Mouse (Mus musculus) heart, adult 2 months (tissue): ENCODE measurements around the gene Pld5. TPM values are rescaled to one million over a fixed set of nuclear protein-coding genes. Genes with fewer than 3 reads are reported as not detected.
"Not testable (repeated sequence)": the region's sequence is repeated elsewhere in the genome, so short reads cannot be mapped to it uniquely, and the experiment has no call there.

Experiments
- DNase-seq, 2 experiments: peaks; one replicate each; pipeline ENCODE4 v3.0.0; 2021
- H3K27ac ChIP-seq: fragments of 200-600 bp; 2 replicates; pipeline ENCODE4 v1.8.1; 2022
- H3K27me3 ChIP-seq: fragments of 200-500 bp; 2 replicates; pipeline ENCODE4 v1.6.1; 2012; ENCODE audit warnings: mild to moderate bottlenecking, low read length, inconsistent platforms, mixed read lengths; ENCODE audit not compliant: control insufficient read depth, insufficient read depth
- H3K36me3 ChIP-seq: fragments of 200-500 bp; 2 replicates; pipeline ENCODE4 v1.6.1; 2012; ENCODE audit warnings: low read length, inconsistent platforms; ENCODE audit not compliant: control insufficient read depth, insufficient read depth
- H3K4me1 ChIP-seq: fragments of 200-500 bp; 2 replicates; pipeline ENCODE4 v1.6.1; 2011; ENCODE audit warnings: low read length; ENCODE audit not compliant: control insufficient read depth, insufficient read depth
- H3K4me3 ChIP-seq: fragments of 200-600 bp; 2 replicates; pipeline ENCODE4 v1.8.1; 2022
- H3K79me2 ChIP-seq: fragments of 200-500 bp; replicated peaks from 2 replicates; pipeline ENCODE4 v1.6.1; 2012; ENCODE audit warnings: mild to moderate bottlenecking, inconsistent platforms, low read length, moderate library complexity, mixed read lengths; ENCODE audit not compliant: control insufficient read depth, insufficient read depth
- H3K9ac ChIP-seq: fragments of 200-500 bp; 2 replicates; pipeline ENCODE4 v1.6.1; 2012; ENCODE audit warnings: low read depth, mild to moderate bottlenecking, control low read depth, inconsistent platforms, low read length, mixed read lengths
- CTCF ChIP-seq: fragments of 200-600 bp; IDR thresholded peaks from 2 replicates; pipeline ENCODE4 v1.8.1; 2022; ENCODE audit warnings: antibody characterized with exemption, mild to moderate bottlenecking, moderate library complexity
- EP300 ChIP-seq: fragments of 200-500 bp; IDR thresholded peaks from 2 replicates; pipeline ENCODE4 v1.6.1; 2011; ENCODE audit warnings: low read depth, low read length, control low read depth; ENCODE audit not compliant: insufficient read depth
- POLR2A ChIP-seq: fragments of 200-500 bp; IDR thresholded peaks from 2 replicates; pipeline ENCODE4 v1.6.1; 2011; ENCODE audit warnings: mild to moderate bottlenecking, low read depth, low read length, control low read depth; ENCODE audit not compliant: insufficient read depth
- WGBS: fragments of 180-500 bp; shearing (Covaris S2); methylation state at CpG from one replicate; pipeline ENCODE4 v1.1.7; 2018; 5-methylcytosine and 5-hydroxymethylcytosine counted together
- intact Hi-C: fragments of 180-260 bp; cut with DNase I; formaldehyde crosslinking; loops from one replicate; pipeline ENCODE4 v1.15.1; 2025
- polyA plus RNA-seq: library from polyadenylated mRNA; depleted of rRNA; stranded (reverse); fragments of >200 nt; gene quantifications from 2 replicates; pipeline ENCODE4 v1.2.3, GENCODE M21; 2012
- total RNA-seq, 2 experiments: library from RNA; stranded (reverse); gene quantifications; 2 replicates each; pipeline ENCODE4 v1.2.3; 2021

The Pld5 gene
- total and polyA plus RNA-seq, 3 experiments = 0.08 to 0.11 TPM; not detected in 1

GRCm38 (mm10) chr1:176008411-176008810, 266.7 kb downstream of the Pld5 start:
- H3K79me2 ChIP-seq = no peaks in the 10 kb centered on the region
- no peak overlapping the region for H3K27ac ChIP-seq
- no peak for DNase-seq
- TF ChIP-seq POLR2A = no peak
- TF ChIP-seq EP300 = no peak
- TF ChIP-seq CTCF = no peak
- no peaks in the 10 kb centered on the region for H3K4me1 ChIP-seq
- intact Hi-C loops = no loop called here
- 77% methylated on average over 2 of the region's 2 CpGs for WGBS
- no peaks in the 10 kb centered on the region for H3K36me3 ChIP-seq
- no peaks in the 10 kb centered on the region for H3K27me3 ChIP-seq
- no peak overlapping the region for H3K4me3 ChIP-seq
- H3K9ac ChIP-seq = no peak overlapping the region

GRCm38 (mm10) chr1:176000599-176000998, 274.5 kb downstream of the Pld5 start:
- no peaks in the 10 kb centered on the region for H3K79me2 ChIP-seq
- H3K36me3 ChIP-seq = no peaks in the 10 kb centered on the region
- 75% methylated on average over 5 of the region's 5 CpGs for WGBS
- no peaks in the 10 kb centered on the region for H3K27me3 ChIP-seq
- H3K9ac ChIP-seq = no peak overlapping the region
- intact Hi-C loops = no loop called here
- no peaks in the 10 kb centered on the region for H3K4me1 ChIP-seq
- H3K4me3 ChIP-seq = no peak overlapping the region
- DNase-seq = no peak
- TF ChIP-seq CTCF (no peak), POLR2A (no peak), EP300 (no peak)
- no peak overlapping the region for H3K27ac ChIP-seq

- H3K9ac ChIP-seq = no peak overlapping the region
- intact Hi-C loops = no loop called here
- H3K79me2 ChIP-seq = no peaks in the 10 kb centered on the region
- H3K27ac ChIP-seq = no peak overlapping the region
- DNase-seq = no peak
- 66% methylated on average over 7 of the region's 7 CpGs for WGBS
- no peaks in the 10 kb centered on the region for H3K4me1 ChIP-seq
- no peaks in the 10 kb centered on the region for H3K27me3 ChIP-seq
- TF ChIP-seq EP300 (no peak), CTCF (no peak), POLR2A (no peak)
- H3K36me3 ChIP-seq = no peaks in the 10 kb centered on the region
- no peak overlapping the region for H3K4me3 ChIP-seq
Observed at GRCm38 (mm10) chr1:175997076-175997651, 277.9 kb downstream of the Pld5 start.

DNA sequence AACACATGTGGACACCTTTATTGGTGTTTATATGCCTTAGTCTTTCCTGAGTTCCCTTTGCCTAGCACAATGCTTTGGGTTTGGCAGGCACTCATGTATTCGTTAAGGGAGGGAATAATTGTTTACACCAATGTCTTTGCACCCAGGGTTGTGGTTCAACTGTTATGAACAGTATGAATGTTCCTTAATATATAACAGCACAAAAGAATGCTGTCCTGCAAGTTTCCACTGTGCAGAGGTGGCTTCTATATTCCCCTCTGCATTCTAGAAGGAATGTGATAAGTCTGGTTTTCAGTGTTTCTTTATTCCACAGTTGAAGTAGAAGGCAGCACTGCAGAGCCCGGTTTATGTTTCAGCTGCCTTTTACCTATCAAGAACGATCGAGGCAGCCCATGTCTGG, 286.2 kb downstream of the Pld5 start:
- TF ChIP-seq CTCF (no peak), EP300 (no peak), POLR2A (no peak)
- Histone ChIP-seq H3K79me2 (no peaks in the 10 kb centered on the region), H3K4me1 (no peaks in the 10 kb centered on the region), H3K9ac (no peak overlapping the region), H3K4me3 (no peak overlapping the region), H3K36me3 (no peaks in the 10 kb centered on the region), H3K27ac (no peak overlapping the region), H3K27me3 (no peaks in the 10 kb centered on the region)
- WGBS = 83% methylated on average over 4 of the region's 4 CpGs
- DNase-seq = no peak
- intact Hi-C loops = no loop called here

GRCm38 (mm10) chr1:175988448-175988847, 286.7 kb downstream of the Pld5 start:
- no peak overlapping the region for H3K4me3 ChIP-seq
- intact Hi-C loops = no loop called here
- DNase-seq = no peak
- no peak overlapping the region for H3K9ac ChIP-seq
- H3K79me2 ChIP-seq = no peaks in the 10 kb centered on the region
- H3K36me3 ChIP-seq = no peaks in the 10 kb centered on the region
- H3K27ac ChIP-seq = no peak overlapping the region
- no peaks in the 10 kb centered on the region for H3K4me1 ChIP-seq
- H3K27me3 ChIP-seq = no peaks in the 10 kb centered on the region
- TF ChIP-seq POLR2A = no peak
- TF ChIP-seq CTCF = no peak
- TF ChIP-seq EP300 = no peak
- 88% methylated on average over 5 of the region's 5 CpGs for WGBS

DNA sequence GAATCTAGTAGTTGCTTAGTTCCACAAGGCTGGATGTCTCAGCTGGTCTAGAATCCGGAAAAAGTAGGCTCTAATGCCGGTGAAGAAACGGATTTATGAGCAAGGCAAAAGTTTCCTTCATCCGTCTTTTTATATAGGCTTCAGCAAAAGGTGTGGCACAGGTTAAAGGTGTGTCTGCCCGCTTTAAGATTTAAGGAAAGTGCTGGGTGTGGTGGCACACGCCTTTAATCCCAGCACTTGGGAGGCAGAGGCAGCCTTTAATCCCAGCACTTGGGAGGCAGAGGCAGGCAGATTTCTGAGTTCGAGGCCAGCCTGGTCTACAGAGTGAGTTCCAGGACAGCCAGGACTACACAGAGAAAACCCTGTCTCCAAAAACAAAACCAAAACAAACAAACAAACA, 296.1 kb downstream of the Pld5 start, which contains the start of gene Rbm8a2:
Gene Rbm8a2, minus strand, starts transcription at position 101 of the 400 bp plus-strand sequence.
- H3K27ac ChIP-seq, H3K4me1 ChIP-seq, intact Hi-C loops, H3K4me3 ChIP-seq, H3K79me2 ChIP-seq, DNase-seq, H3K27me3 ChIP-seq, H3K36me3 ChIP-seq, H3K9ac ChIP-seq: not testable (repeated sequence)
- 89% methylated on average over 7 of the region's 7 CpGs for WGBS
